Mouse (Mus musculus): Measurements from ENCODE around the gene Sacm1l. TPM values are rescaled to one million over a fixed set of nuclear protein-coding genes. Genes with fewer than 3 reads are reported as not detected.

Gene Sacm1l
- polyA plus RNA-seq, 1 experiment from 2014 or later = 52.7 TPM

GRCm38 (mm10) chr9:123510926-123511325 is 18.6 kb upstream of the Sacm1l start:
- Histone ChIP-seq H3K36me3 (peaks cover 37% of the 10 kb centered on the region), H3K4me3 (no peak overlapping the region), H3K9ac (no peak overlapping the region), H3K27me3 (no peaks in the 10 kb centered on the region), H3K4me1 (0 out of 2 replicates have a peak, but pooled peaks cover 4% of the 10 kb centered on the region), H3K4me2 (replicated peaks) (no peak overlapping the region), H3K9me3 (no peaks in the 10 kb centered on the region), H3K27ac (no peak overlapping the region)
- WGBS = 90% methylated on average over 5 of the region's 5 CpGs
- no peak for ATAC-seq (ENCODE audit: low FRiP score, low read depth)

GRCm38 (mm10) chr9:123512482-123512881 is 17.1 kb upstream of the Sacm1l start:
- no peak overlapping the region for H3K4me3 ChIP-seq
- no peaks in the 10 kb centered on the region for H3K27me3 ChIP-seq
- H3K27ac ChIP-seq = no peak overlapping the region
- no peak overlapping the region for H3K9ac ChIP-seq
- H3K4me2 ChIP-seq (replicated peaks) = no peak overlapping the region
- H3K4me1 ChIP-seq = 0 out of 2 replicates have a peak, but pooled peaks cover 4% of the 10 kb centered on the region
- H3K9me3 ChIP-seq = no peaks in the 10 kb centered on the region
- ATAC-seq (ENCODE audit: low FRiP score, low read depth) = no peak
- peaks cover 48% of the 10 kb centered on the region for H3K36me3 ChIP-seq
- WGBS = 84% methylated on average over 2 of the region's 2 CpGs

GRCm38 (mm10) chr9:123515087-123515486 is 14.5 kb upstream of the Sacm1l start:
- no peak for ATAC-seq (ENCODE audit: low FRiP score, low read depth)
- H3K27me3 ChIP-seq = no peaks in the 10 kb centered on the region
- H3K4me2 ChIP-seq (replicated peaks) = no peak overlapping the region
- H3K27ac ChIP-seq = no peak overlapping the region
- 85% methylated on average over 2 of the region's 2 CpGs for WGBS
- H3K4me3 ChIP-seq = no peak overlapping the region
- peaks cover 72% of the 10 kb centered on the region for H3K36me3 ChIP-seq
- no peak overlapping the region for H3K9ac ChIP-seq
- no peaks in the 10 kb centered on the region for H3K9me3 ChIP-seq
- no peaks in the 10 kb centered on the region for H3K4me1 ChIP-seq

- no peak overlapping the region for H3K9ac ChIP-seq
- no peak overlapping the region for H3K4me3 ChIP-seq
- H3K4me2 ChIP-seq (replicated peaks) = no peak overlapping the region
- peaks cover 68% of the 10 kb centered on the region for H3K36me3 ChIP-seq
- WGBS = 88% methylated on average over 7 of the region's 7 CpGs
- H3K27ac ChIP-seq = no peak overlapping the region
- H3K27me3 ChIP-seq = no peaks in the 10 kb centered on the region
- H3K4me1 ChIP-seq = no peaks in the 10 kb centered on the region
- no peaks in the 10 kb centered on the region for H3K9me3 ChIP-seq
- no peak for ATAC-seq (ENCODE audit: low FRiP score, low read depth)
These were observed 12.7 kb upstream of the Sacm1l start for GRCm38 (mm10) chr9:123516641-123517385.

- Histone ChIP-seq H3K9ac (no peak overlapping the region), H3K4me1 (no peaks in the 10 kb centered on the region), H3K27me3 (no peaks in the 10 kb centered on the region), H3K36me3 (peaks cover 50% of the 10 kb centered on the region), H3K27ac (no peak overlapping the region), H3K9me3 (no peaks in the 10 kb centered on the region), H3K4me2 (replicated peaks) (no peak overlapping the region), H3K4me3 (no peak overlapping the region)
- ATAC-seq (ENCODE audit: low FRiP score, low read depth) = no peak
- WGBS = 88% methylated on average over 13 of the region's 13 CpGs
These were observed 10.3 kb upstream of the Sacm1l start for GRCm38 (mm10) chr9:123518969-123519894.

GRCm38 (mm10) chr9:123520735-123521134 is 8.8 kb upstream of the Sacm1l start:
- 74% methylated on average over 3 of the region's 3 CpGs for WGBS
- H3K36me3 ChIP-seq = peaks cover 50% of the 10 kb centered on the region
- H3K4me1 ChIP-seq = no peaks in the 10 kb centered on the region
- H3K9me3 ChIP-seq = no peaks in the 10 kb centered on the region
- no peak overlapping the region for H3K27ac ChIP-seq
- no peak overlapping the region for H3K9ac ChIP-seq
- no peak for ATAC-seq (ENCODE audit: low FRiP score, low read depth)
- H3K4me2 ChIP-seq (replicated peaks) = no peak overlapping the region
- H3K4me3 ChIP-seq = no peak overlapping the region
- no peaks in the 10 kb centered on the region for H3K27me3 ChIP-seq

- Histone ChIP-seq H3K9me3 (no peaks in the 10 kb centered on the region), H3K4me2 (replicated peaks) (no peak overlapping the region), H3K36me3 (peaks cover 28% of the 10 kb centered on the region), H3K9ac (no peak overlapping the region), H3K4me3 (no peak overlapping the region), H3K4me1 (peaks cover 7% of the 10 kb centered on the region), H3K27me3 (no peaks in the 10 kb centered on the region), H3K27ac (no peak overlapping the region)
- ATAC-seq (ENCODE audit: low FRiP score, low read depth) = no peak
- WGBS = 36% methylated on average over 3 of the region's 3 CpGs
These were observed 5.9 kb upstream of the Sacm1l start for GRCm38 (mm10) chr9:123523676-123524075.

- Histone ChIP-seq H3K9me3 (no peaks in the 10 kb centered on the region), H3K27me3 (no peaks in the 10 kb centered on the region), H3K4me3 (no peak overlapping the region), H3K4me2 (replicated peaks) (no peak overlapping the region), H3K9ac (no peak overlapping the region), H3K36me3 (peaks cover 14% of the 10 kb centered on the region), H3K27ac (no peak overlapping the region), H3K4me1 (peaks cover 7% of the 10 kb centered on the region)
- 0% methylated on average over 1 of the region's 1 CpGs for WGBS
- ATAC-seq (ENCODE audit: low FRiP score, low read depth) = no peak
These were observed 4.5 kb upstream of the Sacm1l start for GRCm38 (mm10) chr9:123525095-123525494.

GRCm38 (mm10) chr9:123526502-123526901 is 3.1 kb upstream of the Sacm1l start:
- Histone ChIP-seq H3K4me2 (replicated peaks) (no peak overlapping the region), H3K27me3 (no peaks in the 10 kb centered on the region), H3K27ac (no peak overlapping the region), H3K9ac (no peak overlapping the region), H3K4me3 (no peak overlapping the region), H3K36me3 (peaks cover 4% of the 10 kb centered on the region; the same call in 1 of the 2 replicates), H3K4me1 (peaks cover 18% of the 10 kb centered on the region), H3K9me3 (no peaks in the 10 kb centered on the region)
- ATAC-seq (ENCODE audit: low FRiP score, low read depth) = no peak
- WGBS = 61% methylated on average over 5 of the region's 5 CpGs

- Histone ChIP-seq H3K4me1 (peaks cover 25% of the 10 kb centered on the region), H3K4me2 (replicated peaks) (peak overlapping the region; percentile 73), H3K4me3 (peak overlapping the region; percentile 97), H3K27ac (peak overlapping the region; percentile 92), H3K27me3 (no peaks in the 10 kb centered on the region), H3K9me3 (no peaks in the 10 kb centered on the region), H3K36me3 (no peaks in the 10 kb centered on the region), H3K9ac (peak overlapping the region; percentile 68)
- WGBS = 31% methylated on average over 6 of the region's 6 CpGs
- no peak for ATAC-seq (ENCODE audit: low FRiP score, low read depth)
These were observed 1.3 kb upstream of the Sacm1l start for GRCm38 (mm10) chr9:123528087-123528925.

- Histone ChIP-seq H3K4me1 (peaks cover 25% of the 10 kb centered on the region), H3K36me3 (no peaks in the 10 kb centered on the region), H3K9me3 (no peaks in the 10 kb centered on the region), H3K9ac (peak overlapping the region; percentile 68), H3K4me3 (peak overlapping the region; percentile 97), H3K27me3 (no peaks in the 10 kb centered on the region), H3K27ac (peak overlapping the region; percentile 92), H3K4me2 (replicated peaks) (peak overlapping the region; percentile 73)
- under 1% methylated on average over 17 of the region's 17 CpGs for whole genome bisulfite sequencing
- ATAC-seq (ENCODE audit: low FRiP score, low read depth) = peak; percentile 18; the same call in 1 of the 2 replicates
These were observed 648 bp upstream of the Sacm1l start for GRCm38 (mm10) chr9:123528926-123529295.

Measured in limb, embryonic 13.5 days (tissue).